Mouse (Mus musculus): ENCODE data around the gene Patl1. TPM values are rescaled to one million over a fixed set of nuclear protein-coding genes. Genes with fewer than 3 reads are reported as not detected.
A peak's percentile ranks its signal among the peaks of the same experiment; 100 is the strongest.
"Not testable (repeated sequence)": the region's sequence is repeated elsewhere in the genome, so short reads cannot be mapped to it uniquely, and the experiment has no call there.

The Patl1 gene
- polyA plus RNA-seq (2012; rRNA removed), result 13.9 and 17.6 TPM in 2 replicates

DNA sequence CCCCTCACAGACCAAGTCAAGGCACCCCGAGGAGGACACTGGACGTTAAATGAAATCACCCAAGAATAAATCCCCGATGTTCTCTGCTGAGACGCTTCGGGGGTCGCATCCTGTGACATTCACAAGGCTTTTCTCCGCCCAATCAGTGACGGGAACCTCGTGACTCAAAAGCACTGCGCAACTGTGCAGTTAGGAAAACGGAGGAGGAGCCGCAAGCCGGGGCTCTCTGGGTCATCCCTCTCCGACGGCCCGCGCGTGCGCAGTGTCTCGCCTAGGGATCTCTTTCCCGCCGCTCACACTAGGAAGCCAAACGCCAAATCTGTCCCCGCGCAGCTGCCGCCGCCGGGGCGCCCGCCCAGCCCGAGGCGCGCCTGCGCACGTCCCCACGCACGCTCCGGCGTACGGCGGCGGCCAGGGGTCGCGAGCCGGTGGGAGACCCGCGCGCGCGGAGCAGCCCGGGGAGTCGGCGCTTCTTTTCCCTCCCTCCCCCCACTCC is at the start of gene Patl1:
TSS of gene Patl1 (plus strand) at position 363 of the 496 bp plus-strand sequence.
- DNase-seq, result peak; percentile 99
- H3K27ac ChIP-seq (ENCODE audit: insufficient read depth, low read depth, low read length), result peak within 1 kb of the TSS; percentile 89
- H3K4me3 ChIP-seq (ENCODE audit: insufficient read depth, low read depth, low read length), result peak within 1 kb of the TSS; percentile 95
- H3K36me3 ChIP-seq (ENCODE audit: control insufficient read depth, insufficient read depth, low read length), result no peaks in the 10 kb centered on the region
- under 1% methylated on average over 53 of the region's 53 CpGs for WGBS
- H3K27me3 ChIP-seq (replicated peaks; ENCODE audit: control insufficient read depth, insufficient read depth, low read length), result no peaks in the 10 kb centered on the region
- H3K4me1 ChIP-seq (ENCODE audit: control insufficient read depth, insufficient read depth, low read length), result peaks cover 8% of the 10 kb centered on the region; the same call in 1 of the 2 replicates
- no peak for TF ChIP-seq POLR2A (IDR thresholded peaks at IDR 0.05; ENCODE audit: low read depth, low read length)
- TF ChIP-seq CTCF (conservative IDR thresholded peaks at IDR 0.05; ENCODE audit: insufficient read depth, insufficient read length, low read depth, low read length), result no peak

DNA sequence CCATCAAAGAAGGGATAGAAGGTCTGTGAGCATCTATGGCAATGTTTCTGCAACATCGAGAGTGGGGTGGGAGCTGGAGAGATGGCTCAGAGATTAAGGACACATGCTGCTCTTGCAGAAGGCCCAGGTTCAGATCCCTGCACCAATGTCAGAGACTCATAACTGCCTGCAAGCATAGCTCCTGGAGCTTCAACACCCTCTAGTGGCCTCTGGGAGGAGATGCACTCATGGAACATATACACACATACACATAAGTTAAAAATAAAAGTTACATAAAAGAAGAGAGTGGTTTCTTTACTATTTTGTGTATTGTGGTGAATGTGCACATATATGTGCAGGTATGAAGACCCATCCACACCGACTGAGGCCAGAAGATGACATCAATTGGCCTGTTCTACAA is 44.4 kb upstream of the Patl1 start:
- Histone ChIP-seq H3K4me3 (ENCODE audit: insufficient read depth, low read depth, low read length) (no peak overlapping the region), H3K27me3 (replicated peaks; ENCODE audit: control insufficient read depth, insufficient read depth, low read length) (no peaks in the 10 kb centered on the region), H3K27ac (ENCODE audit: insufficient read depth, low read depth, low read length) (no peak overlapping the region), H3K36me3 (ENCODE audit: control insufficient read depth, insufficient read depth, low read length) (no peaks in the 10 kb centered on the region), H3K4me1 (ENCODE audit: control insufficient read depth, insufficient read depth, low read length) (no peaks in the 10 kb centered on the region)
- DNase-seq, result no peak
- 81% methylated on average over 2 of the region's 2 CpGs for WGBS
- no peak for TF ChIP-seq CTCF (conservative IDR thresholded peaks at IDR 0.05; ENCODE audit: insufficient read depth, insufficient read length, low read depth, low read length)

DNA sequence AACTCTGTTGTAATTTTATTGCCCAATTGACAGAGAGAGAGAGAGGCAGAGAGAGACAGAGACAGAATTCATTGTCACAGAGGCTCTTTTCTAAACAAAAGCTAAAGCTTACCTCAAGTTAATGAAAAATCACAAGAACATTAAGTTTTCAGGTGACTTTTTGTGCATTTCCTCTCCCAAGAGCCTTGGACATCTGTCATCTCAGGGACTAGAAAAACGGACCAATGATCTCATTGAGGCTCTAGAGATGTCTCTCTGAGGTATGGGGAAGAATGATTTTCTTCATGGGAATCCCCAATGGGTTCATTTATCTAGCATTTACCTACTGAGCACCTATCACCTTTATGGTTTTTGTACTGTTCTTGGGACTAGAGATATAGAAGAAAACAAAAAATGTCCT is 37.2 kb upstream of the Patl1 start, which contains the start of gene Olfr1419:
TSS of gene Olfr1419 (minus strand) at position 101 of the 400 bp plus-strand sequence.
- no peaks in the 10 kb centered on the region for H3K27me3 ChIP-seq (replicated peaks; ENCODE audit: control insufficient read depth, insufficient read depth, low read length)
- no peak within 1 kb of the TSS for H3K27ac ChIP-seq (ENCODE audit: insufficient read depth, low read depth, low read length)
- no peak for TF ChIP-seq CTCF (conservative IDR thresholded peaks at IDR 0.05; ENCODE audit: insufficient read depth, insufficient read length, low read depth, low read length)
- TF ChIP-seq POLR2A (IDR thresholded peaks at IDR 0.05; ENCODE audit: low read depth, low read length), result no peak
- DNase-seq, result no peak
- H3K4me1 ChIP-seq (ENCODE audit: control insufficient read depth, insufficient read depth, low read length), result no peaks in the 10 kb centered on the region
- no peaks in the 10 kb centered on the region for H3K36me3 ChIP-seq (ENCODE audit: control insufficient read depth, insufficient read depth, low read length)
- WGBS, result 47% methylated on average over 1 of the region's 1 CpGs
- H3K4me3 ChIP-seq (ENCODE audit: insufficient read depth, low read depth, low read length), result no peak within 1 kb of the TSS

DNA sequence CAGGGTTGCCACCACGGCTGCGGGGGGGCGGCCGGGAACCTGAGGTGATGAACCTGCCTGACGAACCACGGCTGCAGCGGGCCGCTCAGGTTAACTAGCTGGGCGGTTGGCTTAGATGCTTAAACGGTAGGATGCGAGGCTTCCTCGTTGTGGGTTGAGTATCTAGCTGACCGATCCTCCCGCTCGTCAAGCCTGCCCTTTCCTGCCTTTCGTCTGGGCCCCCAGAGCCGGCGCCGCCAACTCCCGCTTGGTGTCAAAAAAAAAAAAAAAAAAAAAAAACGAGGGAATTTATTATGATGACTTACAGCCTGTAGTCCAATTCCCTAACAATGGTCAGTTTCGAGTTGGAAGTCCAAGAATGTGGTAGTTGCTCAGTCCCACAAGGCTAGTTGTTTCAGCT is 33.8 kb upstream of the Patl1 start:
- H3K27ac ChIP-seq (ENCODE audit: insufficient read depth, low read depth, low read length); H3K4me3 ChIP-seq (ENCODE audit: insufficient read depth, low read depth, low read length); H3K27me3 ChIP-seq (replicated peaks; ENCODE audit: control insufficient read depth, insufficient read depth, low read length); H3K36me3 ChIP-seq (ENCODE audit: control insufficient read depth, insufficient read depth, low read length); H3K4me1 ChIP-seq (ENCODE audit: control insufficient read depth, insufficient read depth, low read length); DNase-seq: not testable (repeated sequence)
- WGBS, result 60% methylated on average over 22 of the region's 22 CpGs

DNA sequence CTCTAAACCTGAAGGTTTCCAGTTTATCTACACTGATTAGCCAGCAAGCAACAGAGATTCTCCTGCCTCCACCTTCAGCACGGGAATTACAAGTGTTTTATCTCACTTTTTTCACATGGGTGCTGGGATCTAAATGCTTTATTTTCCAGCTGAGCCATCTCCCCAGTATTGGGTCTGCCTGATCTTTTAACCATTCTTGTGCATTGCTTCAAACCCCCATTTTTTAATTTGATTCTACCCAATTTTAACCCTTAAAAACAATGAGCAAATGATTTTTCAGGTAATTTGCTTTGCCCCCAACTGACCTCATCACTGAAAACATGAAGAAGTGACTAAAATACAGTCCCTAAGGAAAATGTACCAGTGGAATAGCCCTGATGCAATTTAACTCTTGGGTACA is 25.9 kb upstream of the Patl1 start, which contains the start of gene Olfr1420:
TSS of gene Olfr1420 (plus strand) at position 301 of the 400 bp plus-strand sequence.
- Histone ChIP-seq H3K36me3 (ENCODE audit: control insufficient read depth, insufficient read depth, low read length) (no peaks in the 10 kb centered on the region), H3K27ac (ENCODE audit: insufficient read depth, low read depth, low read length) (no peak within 1 kb of the TSS), H3K4me1 (ENCODE audit: control insufficient read depth, insufficient read depth, low read length) (no peaks in the 10 kb centered on the region), H3K27me3 (replicated peaks; ENCODE audit: control insufficient read depth, insufficient read depth, low read length) (no peaks in the 10 kb centered on the region), H3K4me3 (ENCODE audit: insufficient read depth, low read depth, low read length) (no peak within 1 kb of the TSS)
- DNase-seq, result no peak
- TF ChIP-seq POLR2A (IDR thresholded peaks at IDR 0.05; ENCODE audit: low read depth, low read length) (no peak), CTCF (conservative IDR thresholded peaks at IDR 0.05; ENCODE audit: insufficient read depth, insufficient read length, low read depth, low read length) (no peak)
- WGBS, result 52% methylated on average over 1 of the region's 1 CpGs

DNA sequence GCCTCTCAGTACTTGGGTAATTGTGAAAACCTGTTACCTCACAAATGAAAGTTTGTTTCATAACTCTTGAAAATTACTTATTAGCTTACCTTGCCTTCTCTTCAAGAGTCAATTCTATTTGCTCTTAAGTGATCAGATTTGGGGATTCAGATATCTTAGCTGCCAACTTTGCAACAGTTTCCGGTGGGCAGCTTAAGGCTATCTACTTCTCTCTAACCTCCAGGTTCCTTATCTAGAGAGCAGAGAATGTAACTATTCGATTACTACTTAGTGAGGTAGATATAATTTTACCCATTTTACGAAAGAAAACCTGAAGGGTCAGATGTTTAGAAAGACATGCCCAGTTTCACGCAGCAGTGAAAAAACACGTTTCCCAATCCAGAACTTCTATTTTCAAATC is 1.2 kb upstream of the Patl1 start:
- TF ChIP-seq CTCF (conservative IDR thresholded peaks at IDR 0.05; ENCODE audit: insufficient read depth, insufficient read length, low read depth, low read length), result no peak
- no peak for TF ChIP-seq POLR2A (IDR thresholded peaks at IDR 0.05; ENCODE audit: low read depth, low read length)
- no peaks in the 10 kb centered on the region for H3K27me3 ChIP-seq (replicated peaks; ENCODE audit: control insufficient read depth, insufficient read depth, low read length)
- H3K4me1 ChIP-seq (ENCODE audit: control insufficient read depth, insufficient read depth, low read length), result peaks cover 10% of the 10 kb centered on the region; the same call in 1 of the 2 replicates
- DNase-seq, result no peak
- 86% methylated on average over 5 of the region's 5 CpGs for WGBS
- peak overlapping the region; percentile 81 for H3K4me3 ChIP-seq (ENCODE audit: insufficient read depth, low read depth, low read length)
- H3K36me3 ChIP-seq (ENCODE audit: control insufficient read depth, insufficient read depth, low read length), result no peaks in the 10 kb centered on the region
- peak overlapping the region; percentile 89; the same call in 1 of the 2 replicates for H3K27ac ChIP-seq (ENCODE audit: insufficient read depth, low read depth, low read length)

DNA sequence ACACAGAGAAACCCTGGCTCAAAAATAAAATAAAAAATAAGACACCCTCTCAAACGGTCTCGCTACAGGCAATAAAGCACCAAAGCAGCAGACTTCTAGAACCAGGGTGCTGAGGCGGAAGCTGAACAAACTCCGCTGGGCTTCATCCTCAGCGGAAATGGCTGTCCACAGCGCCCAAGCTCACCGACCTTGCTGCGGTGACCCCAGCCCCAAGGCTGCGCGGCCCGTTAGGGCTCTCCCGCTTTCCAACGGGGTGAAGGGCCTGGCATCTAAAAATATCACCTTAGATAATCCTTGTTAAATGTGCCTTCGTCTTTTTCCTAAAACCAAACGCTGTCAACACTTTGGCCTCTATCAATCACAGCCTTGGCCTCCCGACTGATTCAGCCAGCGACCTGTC is 596 bp upstream of the Patl1 start:
- H3K27ac ChIP-seq (ENCODE audit: insufficient read depth, low read depth, low read length), result peak overlapping the region; percentile 89
- peaks cover 10% of the 10 kb centered on the region; the same call in 1 of the 2 replicates for H3K4me1 ChIP-seq (ENCODE audit: control insufficient read depth, insufficient read depth, low read length)
- H3K4me3 ChIP-seq (ENCODE audit: insufficient read depth, low read depth, low read length), result peak overlapping the region; percentile 81
- WGBS, result under 1% methylated on average over 17 of the region's 17 CpGs
- H3K27me3 ChIP-seq (replicated peaks; ENCODE audit: control insufficient read depth, insufficient read depth, low read length), result no peaks in the 10 kb centered on the region
- TF ChIP-seq CTCF (conservative IDR thresholded peaks at IDR 0.05; ENCODE audit: insufficient read depth, insufficient read length, low read depth, low read length) (no peak), POLR2A (IDR thresholded peaks at IDR 0.05; ENCODE audit: low read depth, low read length) (no peak)
- no peaks in the 10 kb centered on the region for H3K36me3 ChIP-seq (ENCODE audit: control insufficient read depth, insufficient read depth, low read length)
- DNase-seq, result no peak
